Mouse (Mus musculus) macrophage (primary cell): ENCODE results near the gene Tppp2. TPM values are rescaled to one million over a fixed set of nuclear protein-coding genes. Genes with fewer than 3 reads are reported as not detected.

ENCODE experiments used
- H3K27ac ChIP-seq: fragments of 350-480 bp; formaldehyde crosslinking; 2 replicates; pipeline ENCODE4 v1.9.0; 2021
- H3K36me3 ChIP-seq: fragments of 350-480 bp; formaldehyde crosslinking; 2 replicates; pipeline ENCODE4 v1.9.0; 2021; ENCODE audit errors: inconsistent target
- H3K4me3 ChIP-seq: fragments of 350-480 bp; formaldehyde crosslinking; 2 replicates; pipeline ENCODE4 v1.9.0; 2021; ENCODE audit errors: inconsistent target
- H3K79me2 ChIP-seq: fragments of 350-480 bp; formaldehyde crosslinking; 2 replicates; pipeline ENCODE4 v1.9.0; 2021; ENCODE audit errors: inconsistent target
- WGBS: methylation state at CpG from one replicate; pipeline ENCODE4 v1.1.7; 2026; ENCODE audit warnings: inconsistent platforms; ENCODE audit not compliant: missing documents; 5-methylcytosine and 5-hydroxymethylcytosine counted together
- polyA plus RNA-seq: library from polyadenylated mRNA; stranded (reverse); fragments of 250-400 nt; gene quantifications from 3 replicates; pipeline ENCODE4 v1.2.4, GENCODE M21; 2018; ENCODE audit warnings: inconsistent platforms
- total RNA-seq, 78 experiments: library from RNA; depleted of rRNA; stranded (reverse); fragments of 250-400 nt; gene quantifications; 1 replicate in 9 of 78; 2 replicates in 24 of 78; 3 replicates in 43 of 78; 4 replicates in 2 of 78; pipeline ENCODE4 v1.2.4; 2018; ENCODE audit warnings: inconsistent platforms in 56 of 78

Gene Tppp2
- total RNA-seq (2018; cell fraction: chromatin; rRNA removed), result not detected
- not detected for total RNA-seq (2018; cell fraction: cytosol; rRNA removed)
- not detected for total RNA-seq (2018; cell fraction: nucleus; rRNA removed)
- not detected in 3 replicates for polyA plus RNA-seq

- no peaks in the 10 kb centered on the region for H3K79me2 ChIP-seq
- 95% methylated on average over 4 of the region's 4 CpGs for WGBS
- no peak within 1 kb of the TSS for H3K27ac ChIP-seq
- no peak within 1 kb of the TSS for H3K4me3 ChIP-seq
- H3K36me3 ChIP-seq, result no peaks in the 10 kb centered on the region
These were observed at the start of gene Tppp2 for GRCm38 (mm10) chr14:51918125-51918524. TSS of gene Tppp2 (plus strand) at chr14:51918425.

- Histone ChIP-seq H3K79me2 (no peaks in the 10 kb centered on the region), H3K36me3 (no peaks in the 10 kb centered on the region), H3K27ac (no peak overlapping the region), H3K4me3 (no peak overlapping the region)
- 80% methylated on average over 2 of the region's 2 CpGs for WGBS
These were observed 47.5 kb upstream of the Tppp2 start for GRCm38 (mm10) chr14:51870756-51871155.

- WGBS, result 82% methylated on average over 9 of the region's 9 CpGs
These were observed 46.5 kb upstream of the Tppp2 start for GRCm38 (mm10) chr14:51871741-51872140.

GRCm38 (mm10) chr14:51877517-51877916, 40.7 kb upstream of the Tppp2 start:
- H3K36me3 ChIP-seq, result no peaks in the 10 kb centered on the region
- H3K27ac ChIP-seq, result no peak overlapping the region
- H3K4me3 ChIP-seq, result no peak overlapping the region
- WGBS, result 74% methylated on average over 3 of the region's 3 CpGs
- no peaks in the 10 kb centered on the region for H3K79me2 ChIP-seq

More at GRCm38 (mm10) chr14:51871741-51872140, 46.5 kb upstream of the Tppp2 start:
- H3K4me3 ChIP-seq, result no peak overlapping the region
- H3K79me2 ChIP-seq, result no peaks in the 10 kb centered on the region
- H3K36me3 ChIP-seq, result no peaks in the 10 kb centered on the region
- no peak overlapping the region for H3K27ac ChIP-seq

GRCm38 (mm10) chr14:51883527-51884030, 34.6 kb upstream of the Tppp2 start:
- peaks cover 21% of the 10 kb centered on the region for H3K79me2 ChIP-seq
- peak overlapping the region; percentile 99 for H3K4me3 ChIP-seq
- 3% methylated on average over 4 of the region's 4 CpGs for WGBS
- H3K27ac ChIP-seq, result 0 out of 2 replicates have a peak overlapping the region, but pooled peaks have one; percentile 12
- peaks cover 16% of the 10 kb centered on the region for H3K36me3 ChIP-seq

- Histone ChIP-seq H3K79me2 (peaks cover 21% of the 10 kb centered on the region), H3K27ac (0 out of 2 replicates have a peak overlapping the region, but pooled peaks have one; percentile 12), H3K4me3 (peak overlapping the region; percentile 99), H3K36me3 (peaks cover 21% of the 10 kb centered on the region)
- WGBS, result under 1% methylated on average over 11 of the region's 14 CpGs
These were observed 34.1 kb upstream of the Tppp2 start for GRCm38 (mm10) chr14:51884031-51884544.

- Histone ChIP-seq H3K27ac (peak within 1 kb of the TSS; percentile 54), H3K36me3 (peaks cover 28% of the 10 kb centered on the region), H3K79me2 (peaks cover 21% of the 10 kb centered on the region), H3K4me3 (peak within 1 kb of the TSS; percentile 99)
- 2% methylated on average over 43 of the region's 43 CpGs for WGBS
These were observed 33.5 kb upstream of the Tppp2 start, which contains the start of gene Mettl17 for GRCm38 (mm10) chr14:51884598-51885331. TSS of gene Mettl17 (plus strand) at chr14:51884842.

GRCm38 (mm10) chr14:51886051-51886450, 32.2 kb upstream of the Tppp2 start:
- H3K4me3 ChIP-seq, result no peak overlapping the region
- H3K27ac ChIP-seq, result no peak overlapping the region
- peaks cover 21% of the 10 kb centered on the region for H3K79me2 ChIP-seq
- WGBS, result 87% methylated on average over 5 of the region's 6 CpGs
- H3K36me3 ChIP-seq, result peaks cover 40% of the 10 kb centered on the region

GRCm38 (mm10) chr14:51889833-51890232, 28.4 kb upstream of the Tppp2 start:
- WGBS, result 96% methylated on average over 6 of the region's 6 CpGs
- H3K79me2 ChIP-seq, result peaks cover 21% of the 10 kb centered on the region
- no peak overlapping the region for H3K27ac ChIP-seq
- peaks cover 45% of the 10 kb centered on the region for H3K36me3 ChIP-seq
- H3K4me3 ChIP-seq, result no peak overlapping the region

GRCm38 (mm10) chr14:51892191-51892939, 25.9 kb upstream of the Tppp2 start, which contains the start of gene Slc39a2:
TSS of gene Slc39a2 (plus strand) at chr14:51892889.
- WGBS, result 88% methylated on average over 6 of the region's 9 CpGs
- no peak within 1 kb of the TSS for H3K27ac ChIP-seq

GRCm38 (mm10) chr14:51893094-51893794, 25.0 kb upstream of the Tppp2 start:
- 93% methylated on average over 10 of the region's 10 CpGs for WGBS
- Histone ChIP-seq H3K36me3 (peaks cover 32% of the 10 kb centered on the region), H3K27ac (no peak overlapping the region), H3K79me2 (no peaks in the 10 kb centered on the region), H3K4me3 (no peak overlapping the region)

More at GRCm38 (mm10) chr14:51892191-51892939, 25.9 kb upstream of the Tppp2 start, which contains the start of gene Slc39a2:
- Histone ChIP-seq H3K79me2 (no peaks in the 10 kb centered on the region), H3K4me3 (no peak within 1 kb of the TSS), H3K36me3 (peaks cover 33% of the 10 kb centered on the region)

GRCm38 (mm10) chr14:51893809-51894208, 24.4 kb upstream of the Tppp2 start:
- H3K27ac ChIP-seq, result no peak overlapping the region
- no peak overlapping the region for H3K4me3 ChIP-seq
- peaks cover 27% of the 10 kb centered on the region for H3K36me3 ChIP-seq
- H3K79me2 ChIP-seq, result no peaks in the 10 kb centered on the region
- WGBS, result 96% methylated on average over 3 of the region's 3 CpGs

GRCm38 (mm10) chr14:51895071-51895470, 23.2 kb upstream of the Tppp2 start:
- H3K4me3 ChIP-seq, result no peak overlapping the region
- H3K36me3 ChIP-seq, result peaks cover 15% of the 10 kb centered on the region
- H3K79me2 ChIP-seq, result no peaks in the 10 kb centered on the region
- no peak overlapping the region for H3K27ac ChIP-seq
- 92% methylated on average over 14 of the region's 14 CpGs for WGBS

GRCm38 (mm10) chr14:51896019-51896418, 22.2 kb upstream of the Tppp2 start:
- no peaks in the 10 kb centered on the region for H3K79me2 ChIP-seq
- H3K27ac ChIP-seq, result no peak overlapping the region
- WGBS, result 82% methylated on average over 6 of the region's 6 CpGs
- no peak overlapping the region for H3K4me3 ChIP-seq
- H3K36me3 ChIP-seq, result peaks cover 5% of the 10 kb centered on the region
